Mouse (Mus musculus) layer of hippocampus, adult 9-10 months (tissue): Measurements from ENCODE around the gene Lysmd2.
"Not testable (repeated sequence)": the region's sequence is repeated elsewhere in the genome, so short reads cannot be mapped to it uniquely, and the experiment has no call there.

Experiments used
- DNase-seq: peaks from one replicate; pipeline ENCODE4 v3.0.0; 2022; ENCODE audit warnings: low spot score

Gene Lysmd2

GRCm38 (mm10) chr9:75625556-75626307 lies at the start of gene Lysmd2:
Gene Lysmd2 (plus strand): TSS chr9:75625741.
- DNase-seq: no peak

- DNase-seq: no peak
These were observed 46.2 kb upstream of the Lysmd2 start for GRCm38 (mm10) chr9:75579321-75579720.

- DNase-seq: no peak
These were observed 43.7 kb upstream of the Lysmd2 start for GRCm38 (mm10) chr9:75581694-75582350.

- DNase-seq: no peak
These were observed 35.4 kb upstream of the Lysmd2 start for GRCm38 (mm10) chr9:75589850-75590790.

GRCm38 (mm10) chr9:75593481-75593880 lies 32.1 kb upstream of the Lysmd2 start:
- no peak for DNase-seq

GRCm38 (mm10) chr9:75597036-75597435 lies 28.5 kb upstream of the Lysmd2 start:
- no peak for DNase-seq

- no peak for DNase-seq
These were observed 27.9 kb upstream of the Lysmd2 start for GRCm38 (mm10) chr9:75597596-75597995.

- no peak for DNase-seq
These were observed 26.2 kb upstream of the Lysmd2 start for GRCm38 (mm10) chr9:75599191-75599841.

- DNase-seq: no peak
These were observed 25.2 kb upstream of the Lysmd2 start for GRCm38 (mm10) chr9:75600166-75600934.

- no peak for DNase-seq
These were observed 24.0 kb upstream of the Lysmd2 start for GRCm38 (mm10) chr9:75601510-75601909.

GRCm38 (mm10) chr9:75607496-75607895 lies 18.0 kb upstream of the Lysmd2 start:
- no peak for DNase-seq

- no peak for DNase-seq
These were observed 16.0 kb upstream of the Lysmd2 start for GRCm38 (mm10) chr9:75609505-75609904.

- no peak for DNase-seq
These were observed 15.6 kb upstream of the Lysmd2 start for GRCm38 (mm10) chr9:75609965-75610364.

GRCm38 (mm10) chr9:75610571-75611493 lies 14.7 kb upstream of the Lysmd2 start, which contains the start of gene Tmod2:
Gene Tmod2 (minus strand): TSS chr9:75611325.
- no peak for DNase-seq

GRCm38 (mm10) chr9:75616560-75616959 lies 9.0 kb upstream of the Lysmd2 start:
- no peak for DNase-seq

- DNase-seq: no peak
These were observed 6.6 kb upstream of the Lysmd2 start for GRCm38 (mm10) chr9:75618836-75619400.

- DNase-seq: not testable (repeated sequence)
These were observed 5.8 kb upstream of the Lysmd2 start for GRCm38 (mm10) chr9:75619761-75620160.

- DNase-seq: no peak
These were observed 4.1 kb upstream of the Lysmd2 start for GRCm38 (mm10) chr9:75621428-75621827.

GRCm38 (mm10) chr9:75624983-75625555 lies 472 bp upstream of the Lysmd2 start:
- DNase-seq: no peak
